Mouse (Mus musculus) left cerebral cortex, adult 11 months (tissue): ENCODE measurements at regions not wholly inside any gene's neighbourhood (a gene's known extent, or its start where the extent isn't known, plus 50 kb on each side); places are given as distances from the start of the nearest gene placed in this dataset.

Experiments used
- DNase-seq: peaks from one replicate; pipeline ENCODE4 v3.0.0; 2022; ENCODE audit warnings: low spot score

- DNase-seq: no peak
Measured at GRCm38 (mm10) chr1:75834361-75834760, 288.3 kb downstream of the Slc4a3 start.

DNA sequence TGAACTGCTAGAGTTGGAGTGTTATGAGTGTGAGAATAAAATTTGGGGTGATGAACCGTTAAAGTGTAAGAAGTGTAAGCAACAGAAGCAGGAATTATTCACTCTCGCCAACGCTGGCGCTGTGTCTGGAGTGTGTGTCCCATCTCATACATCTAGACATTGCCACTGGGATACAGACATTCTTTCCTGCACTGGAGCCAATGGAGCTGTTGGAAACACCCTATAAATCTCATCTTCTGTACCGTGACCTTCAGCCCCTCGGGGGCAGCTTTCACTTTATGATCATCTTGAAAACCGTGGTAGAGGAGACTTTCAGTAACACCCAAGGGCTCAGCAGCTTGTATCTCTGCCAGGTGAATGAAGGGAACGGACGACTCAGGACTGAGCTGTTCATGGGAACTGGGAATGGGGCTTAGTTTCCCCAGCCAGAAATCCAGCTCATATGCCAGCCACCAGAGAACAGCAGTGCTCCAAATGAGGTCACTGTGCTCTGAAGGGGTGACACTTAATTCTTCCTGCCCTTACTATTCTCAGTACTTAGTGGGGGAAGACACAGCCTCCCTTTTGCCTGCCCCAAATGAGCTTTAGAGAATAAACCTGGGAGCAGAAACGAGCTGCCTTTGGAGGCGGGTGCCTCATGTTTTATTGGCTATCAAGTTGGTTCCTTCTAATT is 293.6 kb downstream of the Slc4a3 start:
- DNase-seq: peak; percentile 16

GRCm38 (mm10) chr1:75842396-75842795 is 296.3 kb downstream of the Slc4a3 start:
- no peak for DNase-seq

DNA sequence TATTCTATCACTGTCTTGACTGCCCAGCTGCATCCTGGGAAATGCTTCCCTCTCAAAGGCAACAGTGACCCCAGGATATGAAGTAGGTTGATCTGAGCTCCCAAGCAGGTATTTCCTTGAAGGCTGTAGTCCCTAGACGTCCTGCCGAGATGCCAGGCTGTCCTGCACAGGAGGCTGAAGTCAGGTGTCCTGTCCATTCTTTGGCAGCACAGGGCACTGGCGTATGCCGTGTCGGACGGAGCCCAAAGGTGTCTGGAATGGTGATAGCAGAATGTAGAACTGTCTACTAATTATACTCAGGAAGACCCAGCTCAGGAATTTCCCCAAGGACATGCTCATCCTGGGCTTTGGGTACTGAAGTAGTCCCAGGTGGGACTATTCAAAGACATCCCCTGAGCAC is 297.3 kb downstream of the Slc4a3 start:
- DNase-seq: no peak

- DNase-seq: no peak
Measured at GRCm38 (mm10) chr1:75844123-75844522, 298.1 kb downstream of the Slc4a3 start.

GRCm38 (mm10) chr1:75844529-75844928 is 298.5 kb downstream of the Slc4a3 start:
- DNase-seq: no peak

DNA sequence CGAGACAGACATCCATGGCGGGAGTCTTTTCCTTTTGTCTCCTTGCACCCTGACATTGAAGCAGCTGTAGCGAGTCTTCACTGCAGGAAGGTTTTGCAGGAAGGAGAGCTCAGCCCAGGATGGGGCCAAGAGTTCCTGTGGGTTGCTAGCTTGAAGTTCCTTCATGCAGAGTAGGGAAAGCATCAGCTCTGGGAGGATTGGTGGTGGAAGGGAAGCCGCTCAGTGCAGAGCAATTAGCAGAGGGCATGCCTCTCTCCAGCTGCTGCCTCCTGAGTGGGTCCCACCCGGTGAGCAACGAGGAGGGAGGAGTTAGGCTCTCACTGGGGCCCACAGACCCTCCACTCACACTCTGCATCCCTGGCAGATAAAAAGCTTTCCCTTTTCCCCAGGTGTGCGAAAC is 298.9 kb downstream of the Slc4a3 start:
- no peak for DNase-seq

DNA sequence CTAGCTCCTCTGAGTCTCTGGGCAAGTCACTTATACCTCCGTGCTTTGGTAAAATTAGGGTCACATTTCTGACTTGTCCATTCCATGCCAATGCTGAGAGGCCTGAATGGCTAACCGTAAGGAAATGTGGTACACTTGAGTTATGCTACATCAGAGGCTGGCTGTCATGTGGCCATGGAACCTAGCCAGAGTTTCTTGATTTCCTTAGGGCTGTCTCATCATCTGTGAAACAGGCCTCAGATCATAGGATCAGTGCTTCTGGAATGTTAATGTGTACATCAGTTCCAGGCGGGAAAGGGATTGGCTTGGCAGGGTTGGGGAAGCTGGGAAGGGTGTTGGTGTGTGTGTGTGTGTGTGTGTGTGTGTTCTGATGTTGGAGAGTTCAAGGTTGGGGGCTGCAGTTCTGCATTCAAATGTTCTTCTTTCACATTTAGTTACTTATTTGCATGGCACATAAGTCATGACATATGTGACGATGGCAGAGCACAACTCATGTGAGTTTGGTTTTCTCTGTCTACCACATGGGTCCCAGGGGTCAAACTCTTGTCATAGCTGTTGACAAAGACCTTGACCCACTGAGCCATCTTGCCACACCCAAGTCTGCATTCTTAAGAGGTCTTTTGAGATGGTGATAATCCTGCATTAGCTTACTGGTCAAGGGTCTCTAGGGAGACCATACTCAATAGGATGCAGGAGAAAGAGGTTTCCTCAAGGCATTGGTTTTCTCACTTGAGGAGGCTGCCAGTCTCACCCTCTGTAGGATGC is 299.9 kb downstream of the Slc4a3 start:
- DNase-seq: no peak

GRCm38 (mm10) chr1:75847681-75848080 is 301.6 kb downstream of the Slc4a3 start:
- DNase-seq: no peak

- DNase-seq: peak; percentile 16
Measured at GRCm38 (mm10) chr1:75848436-75848835, 302.4 kb downstream of the Slc4a3 start.

DNA sequence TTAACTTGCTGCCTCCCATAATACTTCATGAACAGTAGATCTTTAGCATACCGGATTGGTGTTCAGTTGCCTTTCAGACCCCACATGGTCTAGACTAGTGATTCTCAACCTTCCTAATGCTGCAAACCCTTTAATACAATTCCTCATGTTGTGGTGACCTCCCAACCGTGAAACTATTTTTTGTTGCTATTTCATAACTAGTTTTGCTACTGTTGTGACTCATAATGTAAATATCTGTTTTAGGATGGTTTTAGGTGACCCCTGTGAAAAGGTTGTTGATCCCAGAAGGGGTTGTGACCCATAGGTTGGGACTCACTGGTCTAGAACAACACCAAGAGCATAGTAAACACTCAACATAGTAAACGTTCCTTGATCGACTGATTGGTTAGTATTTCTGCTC is 304.1 kb downstream of the Slc4a3 start:
- no peak for DNase-seq

DNA sequence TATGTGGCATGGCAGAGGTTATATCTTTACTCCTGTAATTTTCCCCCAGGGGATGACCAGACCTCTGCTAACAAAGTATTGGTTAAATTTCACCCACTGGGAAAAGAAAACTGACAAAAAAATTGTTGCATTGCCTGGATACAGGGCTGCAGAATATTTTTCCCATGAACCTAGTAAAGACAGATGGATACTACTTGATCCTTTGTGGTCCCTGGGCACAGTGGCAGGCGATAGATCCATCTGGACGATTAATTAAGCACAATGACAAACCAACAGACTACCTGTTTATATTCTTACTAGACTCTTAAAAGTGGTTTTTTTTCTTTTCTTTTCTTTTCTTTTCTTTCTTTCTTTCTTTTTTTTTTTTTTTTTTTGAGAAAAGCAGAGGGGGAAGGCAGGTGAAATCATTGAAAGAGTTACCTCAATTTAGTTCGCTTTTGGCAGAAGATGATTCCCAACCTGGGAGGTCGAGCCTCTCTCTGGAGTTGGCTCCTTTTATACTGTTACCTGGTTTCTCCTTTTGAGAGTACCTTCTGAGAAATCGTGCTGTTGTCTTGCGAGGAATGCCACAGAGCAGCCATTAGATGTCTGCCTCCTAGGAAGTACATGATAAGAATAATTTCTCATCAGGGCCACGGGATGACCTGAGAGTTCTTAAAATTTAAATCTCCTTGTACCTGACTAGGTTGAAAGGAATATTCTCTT is 312.6 kb downstream of the Slc4a3 start:
- DNase-seq: no peak

GRCm38 (mm10) chr1:75862757-75863156 is 316.7 kb downstream of the Slc4a3 start:
- no peak for DNase-seq

- DNase-seq: no peak
Measured at GRCm38 (mm10) chr1:75866556-75866955, 320.5 kb downstream of the Slc4a3 start.

DNA sequence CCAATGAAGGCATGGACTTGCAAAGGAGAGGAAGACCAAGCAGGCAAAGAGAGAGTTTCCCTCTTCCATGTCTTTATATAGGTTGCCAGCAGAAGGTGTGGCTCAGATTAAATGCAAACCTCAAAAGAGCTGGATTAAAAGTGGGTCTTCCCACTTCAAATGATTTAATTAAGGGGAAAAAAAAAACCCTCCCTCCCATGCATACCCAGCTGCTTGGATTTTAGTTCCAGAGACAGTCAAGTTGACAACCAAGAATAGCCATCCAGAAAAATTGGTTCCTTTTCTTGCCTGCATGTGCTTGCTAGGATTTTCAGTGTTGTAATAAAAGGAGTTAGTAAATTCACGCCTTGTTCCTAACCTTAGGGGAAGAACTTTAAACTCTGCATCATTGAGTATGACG is 323.3 kb downstream of the Slc4a3 start:
- peak; percentile 2 for DNase-seq

GRCm38 (mm10) chr1:75869846-75870245 is 323.8 kb downstream of the Slc4a3 start:
- DNase-seq: no peak

GRCm38 (mm10) chr1:75873911-75874310 is 327.8 kb downstream of the Slc4a3 start:
- peak; percentile 16 for DNase-seq

DNA sequence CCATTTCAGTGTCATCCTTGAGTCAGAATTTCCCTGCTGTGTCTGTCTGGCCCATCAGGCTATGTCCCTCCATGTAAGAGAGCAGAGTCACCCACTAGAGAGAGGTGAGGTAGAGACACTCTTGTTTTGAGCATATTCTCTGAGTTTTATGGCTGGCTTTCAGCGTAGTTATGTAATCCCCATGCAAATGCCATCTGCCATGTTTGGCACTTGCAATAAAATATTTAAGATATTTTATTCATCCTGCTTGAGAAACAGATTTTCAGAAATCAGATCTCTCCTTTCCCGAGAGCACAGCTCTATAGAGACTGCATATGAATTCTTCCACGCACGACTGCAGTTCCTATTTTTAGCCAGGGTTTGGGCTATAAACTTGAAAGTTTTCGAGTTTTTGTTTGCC is 331.1 kb downstream of the Slc4a3 start:
- DNase-seq: peak; percentile 28

DNA sequence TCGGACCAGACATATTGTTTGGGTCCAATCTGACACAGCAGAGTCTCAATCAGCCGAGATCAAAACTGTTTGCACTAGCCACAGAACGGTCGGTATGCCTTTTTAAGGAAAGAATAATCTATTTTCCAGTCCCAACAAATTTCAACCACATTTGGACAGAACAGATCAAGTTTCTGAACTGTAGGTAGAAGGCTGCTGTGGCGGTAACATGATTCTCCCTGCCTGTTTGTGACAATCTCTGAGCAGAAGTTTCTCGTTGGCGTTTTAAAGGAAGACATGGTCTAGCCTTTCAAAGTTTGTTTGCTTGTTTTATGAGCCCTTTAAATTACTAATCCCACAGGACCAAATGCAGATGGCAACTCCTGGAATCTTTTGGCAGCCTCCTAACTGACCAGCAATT is 339.6 kb downstream of the Slc4a3 start:
- no peak for DNase-seq

GRCm38 (mm10) chr1:75888499-75889208 is 342.6 kb downstream of the Slc4a3 start:
- no peak for DNase-seq

- DNase-seq: no peak
Measured at GRCm38 (mm10) chr1:75889847-75890591, 344.0 kb downstream of the Slc4a3 start.
